In the genomic region with DNA sequence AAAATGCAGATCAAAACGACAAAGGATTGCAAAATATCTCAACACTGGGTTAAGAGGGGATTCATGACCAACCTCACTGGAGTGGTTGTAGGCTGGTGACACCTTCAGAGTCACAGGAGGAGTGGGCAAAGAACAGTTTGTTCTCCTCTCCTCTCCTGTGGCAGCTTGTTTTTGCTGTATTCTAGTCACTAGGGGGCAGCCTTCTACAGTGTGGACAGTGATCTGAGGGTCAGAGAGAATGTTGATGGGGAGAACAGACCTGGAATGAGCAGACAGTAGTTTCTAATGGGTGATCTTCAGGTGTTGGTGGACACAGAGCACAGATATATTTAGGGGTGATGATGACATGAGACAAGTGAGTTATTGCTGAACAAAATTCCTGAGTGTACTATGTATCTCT, we compare ENCODE assay signal across 10 mouse cellular contexts. TPM values are rescaled to one million over a fixed set of nuclear protein-coding genes. Genes with fewer than 3 reads are reported as not detected.
DNase-seq lines count a peak whose midpoint lies in the region; ATAC-seq lines count a peak whose summit lies in the region.
"Had no signal": no experiment of that assay in that cellular context is flagged by ENCODE, and none has a peak within 500 bp of the region (broad histone marks: within the 10 kb centered on the region; RNA-seq: fewer than 3 reads in every experiment).

No protein-coding gene starts in this region.

- peak; percentile 17 to 48 for DNase-seq in heart, adult 18-20 months
- DNase-seq in heart, adult 8-10 months (ENCODE audit: low spot score), result no peak
- DNase-seq in 3T3-L1 (ENCODE audit: low read depth, low spot score), result peak; percentile 48
- DNase-seq in NIH3T3 (ENCODE audit: low read depth), result peak; percentile 34
- DNase-seq in lung, postnatal 10 days, result peak; percentile 53
- DNase-seq in gastrocnemius, postnatal 36 days, result no peak
- DNase-seq in urinary bladder, postnatal 4 days (ENCODE audit: low spot score in 2 of 2), result no peak

- H3K27ac ChIP-seq in hindbrain, embryonic 16.5 days (ENCODE audit: low read depth, low read length), result no peak overlapping the region
- H3K27ac ChIP-seq: neural tube, embryonic 12.5 days had no signal

- peak; percentile 53; the same call in 1 of the 2 replicates for ATAC-seq in hindbrain, embryonic 16.5 days

- H3K9ac ChIP-seq in hindbrain, embryonic 16.5 days (ENCODE audit: low read depth, low read length), result no peak overlapping the region
- H3K9ac ChIP-seq: neural tube, embryonic 12.5 days had no signal

- WGBS in hindbrain, embryonic 16.5 days, result 8% methylated on average over 1 of the region's 1 CpGs

- H3K9me3 ChIP-seq in hindbrain, embryonic 16.5 days (ENCODE audit: control insufficient read depth, low read length), result no peaks in the 10 kb centered on the region
- H3K9me3 ChIP-seq: neural tube, embryonic 12.5 days had no signal

- H3K4me2 ChIP-seq in hindbrain, embryonic 16.5 days (ENCODE audit: low read length), result no peak overlapping the region
- H3K4me2 ChIP-seq: neural tube, embryonic 12.5 days had no signal

- H3K4me3 ChIP-seq in hindbrain, embryonic 16.5 days (ENCODE audit: low read length), result no peak overlapping the region
- H3K4me3 ChIP-seq: neural tube, embryonic 12.5 days had no signal

- no peaks in the 10 kb centered on the region for H3K27me3 ChIP-seq in hindbrain, embryonic 16.5 days (replicated peaks; ENCODE audit: control insufficient read depth, insufficient read depth, low read length)
- H3K27me3 ChIP-seq: neural tube, embryonic 12.5 days had no signal

- no peaks in the 10 kb centered on the region for H3K36me3 ChIP-seq in hindbrain, embryonic 16.5 days (ENCODE audit: control insufficient read depth, insufficient read depth, low read length)
- H3K36me3 ChIP-seq: neural tube, embryonic 12.5 days had no signal

- intact Hi-C loops in gastrocnemius, postnatal 36 days (cut with DNase I), result no loop called here

- no peaks in the 10 kb centered on the region for H3K4me1 ChIP-seq in hindbrain, embryonic 16.5 days (ENCODE audit: control insufficient read depth, insufficient read depth, low read depth, low read length)
- H3K4me1 ChIP-seq: neural tube, embryonic 12.5 days had no signal

RNA-seq across cellular contexts. Expression of a gene that starts 15.8 kb away (rescaled TPM):
- total RNA-seq in heart, adult 18-20 months (2021), result 1 to 10 TPM; 2.5 to 4.4 TPM
- 1 to 10 TPM; 2.6 to 3.9 (median 2.8) TPM for total RNA-seq in heart, adult 8-10 months (2022)
- polyA plus RNA-seq in hindbrain, embryonic 16.5 days (2015; fragmentation: Nextera tagmentation; extraction: Ambion mirVana), result 26.6 and 27.3 TPM in 2 replicates
- 1 to 10 TPM; 1.9 to 2.3 TPM for total RNA-seq in gastrocnemius, postnatal 36 days (2021)

RNA-seq across cellular contexts. Expression of a gene that starts 49.6 kb away (rescaled TPM):
- not detected for total RNA-seq in heart, adult 18-20 months (2021)
- not detected for total RNA-seq in heart, adult 8-10 months (2022)
- 0.24 TPM in 1 of 2 replicates, not detected in the other for polyA plus RNA-seq in hindbrain, embryonic 16.5 days (2015; fragmentation: Nextera tagmentation; extraction: Ambion mirVana)
- total RNA-seq in gastrocnemius, postnatal 36 days (2021), result not detected
- polyA plus RNA-seq: intestine, embryonic 14.5 days; neural tube, embryonic 12.5 days had no signal

Comparison
In these comparisons a context has a peak if more than half of its experiments do, and no peak if none do; other contexts are left out.
1. DNase-seq: peak in heart, adult 18-20 months (2 of 2), 3T3-L1 (single experiment), NIH3T3 (single experiment) and lung, postnatal 10 days (single experiment); none in heart, adult 8-10 months (single experiment), gastrocnemius, postnatal 36 days (0 of 2) and urinary bladder, postnatal 4 days (0 of 2).